Mouse (Mus musculus) MEL (cell line): ENCODE measurements at regions not wholly inside any gene's neighbourhood (a gene's known extent, or its start where the extent isn't known, plus 50 kb on each side); places are given as distances from the start of the nearest gene placed in this dataset.

Source experiments
- CTCF ChIP-seq, 3 experiments: IDR thresholded peaks in 2 of 3; conservative IDR thresholded peaks in 1 of 3; 2 replicates each; pipeline ENCODE4 v1.5.1; 2011 to 2012; ENCODE audit warnings: low read length in 3 of 3, low read depth in 2 of 3, mild to moderate bottlenecking in 2 of 3, improper control_type of control experiment in 1 of 3, inconsistent platforms in 1 of 3, mixed read lengths in 1 of 3, moderate library complexity in 1 of 3; ENCODE audit not compliant: control insufficient read depth in 1 of 3, insufficient read depth in 1 of 3, poor library complexity in 1 of 3, severe bottlenecking in 1 of 3
- E2F4 ChIP-seq: IDR thresholded peaks from 2 replicates; pipeline ENCODE4 v1.6.1; 2011; ENCODE audit warnings: low read depth, low read length, improper control_type of control experiment, borderline replicate concordance
- TAL1 ChIP-seq: IDR thresholded peaks from 2 replicates; pipeline ENCODE4 v1.6.1; 2012; ENCODE audit warnings: mild to moderate bottlenecking, inconsistent platforms, low read length, moderate library complexity, mixed read lengths

DNA sequence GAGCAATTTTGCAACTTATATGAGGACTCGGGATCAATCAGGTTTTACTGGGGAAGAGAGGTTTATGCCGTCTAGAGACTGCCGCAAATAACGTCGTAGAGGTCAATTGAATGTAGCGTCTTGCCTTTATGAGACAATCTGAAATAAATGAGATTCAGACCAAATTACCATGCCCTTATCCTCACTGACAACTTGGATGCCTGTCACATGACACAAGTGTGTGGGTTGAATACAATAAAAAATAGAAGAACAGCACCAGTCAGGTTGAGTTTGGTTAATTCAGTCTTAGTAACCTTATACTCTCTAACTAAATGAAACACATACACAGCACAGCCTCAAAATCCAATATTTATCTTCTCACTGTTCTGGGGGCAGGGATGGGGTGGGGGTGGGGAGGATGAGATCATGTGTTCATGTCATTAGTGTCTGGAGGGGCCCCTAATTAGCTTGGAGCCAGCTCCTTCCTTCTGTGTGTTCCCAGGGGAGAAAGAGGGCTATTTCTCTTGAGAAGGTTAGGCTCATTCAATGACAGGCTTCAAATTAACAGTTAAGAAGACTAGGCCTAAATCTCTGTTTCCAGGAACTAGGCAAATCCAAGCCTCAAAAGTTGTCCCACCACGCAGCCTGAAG, 142.2 kb upstream of the Cttnbp2 start:
- TF ChIP-seq E2F4 (no peak), CTCF (IDR thresholded peaks at IDR 0.05 in 2 of 3, conservative IDR thresholded peaks at IDR 0.05 in 1 of 3; ENCODE audit: control insufficient read depth in 1 of 3, insufficient read depth in 1 of 3, low read depth in 2 of 3, low read length in 3 of 3, poor library complexity in 1 of 3, severe bottlenecking in 1 of 3) (no peak), TAL1 (no peak)
